Mouse (Mus musculus): ENCODE measurements around the gene Nrxn1. TPM values are rescaled to one million over a fixed set of nuclear protein-coding genes. Genes with fewer than 3 reads are reported as not detected.

Gene Nrxn1
- polyA plus RNA-seq, 1 experiment, result not detected

DNA sequence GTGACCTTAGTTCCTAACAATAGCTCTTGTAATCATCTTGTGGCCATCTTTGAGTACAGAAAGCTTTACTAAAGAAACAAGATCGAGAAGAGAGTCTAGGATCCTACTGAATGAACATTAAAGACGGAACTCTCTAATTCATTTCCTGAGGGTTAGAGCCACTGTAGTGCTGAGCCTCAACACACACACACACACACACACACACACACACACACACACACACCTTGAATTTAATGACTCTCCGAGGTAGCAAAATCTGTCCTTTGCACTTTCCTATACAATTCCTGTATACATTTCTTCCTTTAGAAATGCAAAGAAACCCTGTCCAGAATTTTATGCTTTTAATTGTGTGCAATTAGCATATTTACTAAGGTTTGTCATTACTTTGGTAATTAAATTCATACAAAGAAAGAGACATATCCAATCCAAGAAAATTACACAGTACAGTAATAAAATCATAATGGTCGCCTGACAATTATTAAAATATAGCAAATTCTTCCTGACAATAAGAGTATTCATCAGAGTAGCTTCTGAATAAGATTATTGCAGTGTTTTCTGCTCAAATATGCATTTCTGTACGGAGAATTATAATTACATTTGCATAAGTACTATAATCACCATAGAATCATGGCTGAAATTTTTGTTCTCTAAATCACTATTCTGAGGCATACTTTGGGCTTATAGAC, 969.9 kb downstream of the Nrxn1 start:
- TF ChIP-seq GATA1 (IDR thresholded peaks at IDR 0.05; ENCODE audit: low read length), result no peak

DNA sequence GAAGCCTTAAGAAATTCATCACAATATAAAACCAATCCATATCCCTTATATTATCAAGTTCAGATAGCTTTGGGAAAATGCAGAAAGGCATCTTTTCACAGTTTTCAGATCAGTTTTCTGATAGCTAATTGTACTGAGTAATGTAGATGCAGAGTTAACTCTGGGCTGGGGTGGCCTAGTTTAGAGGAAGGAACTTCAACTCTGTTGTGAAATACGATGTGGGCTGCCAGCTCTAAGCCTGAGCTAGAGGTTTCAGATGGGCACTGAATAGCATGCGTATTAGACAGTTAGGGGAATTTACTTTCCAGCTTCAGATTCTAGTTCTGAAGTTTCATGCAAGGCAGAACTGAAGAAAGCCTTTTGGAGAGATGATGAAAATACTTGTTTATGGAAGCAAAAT, 976.6 kb downstream of the Nrxn1 start:
- TF ChIP-seq GATA1 (IDR thresholded peaks at IDR 0.05; ENCODE audit: low read length), result no peak

DNA sequence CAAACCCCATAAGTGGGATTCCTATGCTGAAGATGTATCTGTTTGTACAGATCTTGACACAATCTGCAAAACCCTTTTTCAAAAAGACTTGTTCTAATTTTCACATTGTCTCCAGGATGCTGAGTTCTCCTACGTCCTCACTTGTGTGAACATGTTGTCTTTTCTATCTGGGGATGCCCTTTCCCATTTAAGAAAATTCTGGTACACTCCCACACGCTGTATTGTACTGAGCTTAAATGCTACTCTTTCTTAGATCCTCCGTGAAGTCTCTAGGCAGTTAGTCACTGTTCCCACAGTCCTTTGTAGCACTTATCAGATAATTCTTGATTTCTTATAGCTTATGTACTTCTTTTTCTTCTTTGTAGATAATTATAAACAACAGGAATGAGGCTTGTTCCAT, 997.9 kb downstream of the Nrxn1 start:
- TF ChIP-seq GATA1 (IDR thresholded peaks at IDR 0.05; ENCODE audit: low read length), result no peak

DNA sequence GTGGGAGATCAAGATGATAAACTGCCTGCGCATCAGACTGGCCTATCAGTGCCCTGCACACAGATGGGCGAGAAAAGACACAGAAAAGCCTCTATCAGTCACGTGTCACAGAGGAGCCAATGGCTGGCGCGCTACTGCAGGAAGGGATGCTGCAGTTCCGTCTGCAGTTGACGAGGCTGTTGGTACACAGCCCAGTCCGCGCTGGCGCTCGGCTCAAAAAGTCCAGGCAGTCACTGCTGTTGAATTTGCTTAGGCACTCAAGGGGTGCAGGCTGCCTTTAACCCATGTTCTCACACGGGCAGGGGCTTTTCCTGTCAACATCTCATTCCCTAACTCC, 1004.6 kb downstream of the Nrxn1 start:
- TF ChIP-seq GATA1 (IDR thresholded peaks at IDR 0.05; ENCODE audit: low read length), result no peak

GRCm38 (mm10) chr17:90087616-90088313, 1005.1 kb downstream of the Nrxn1 start:
- no peak for TF ChIP-seq GATA1 (IDR thresholded peaks at IDR 0.05; ENCODE audit: low read length)

- TF ChIP-seq GATA1 (IDR thresholded peaks at IDR 0.05; ENCODE audit: low read length), result no peak
Observed at GRCm38 (mm10) chr17:90086826-90087225, 1006.0 kb downstream of the Nrxn1 start.

DNA sequence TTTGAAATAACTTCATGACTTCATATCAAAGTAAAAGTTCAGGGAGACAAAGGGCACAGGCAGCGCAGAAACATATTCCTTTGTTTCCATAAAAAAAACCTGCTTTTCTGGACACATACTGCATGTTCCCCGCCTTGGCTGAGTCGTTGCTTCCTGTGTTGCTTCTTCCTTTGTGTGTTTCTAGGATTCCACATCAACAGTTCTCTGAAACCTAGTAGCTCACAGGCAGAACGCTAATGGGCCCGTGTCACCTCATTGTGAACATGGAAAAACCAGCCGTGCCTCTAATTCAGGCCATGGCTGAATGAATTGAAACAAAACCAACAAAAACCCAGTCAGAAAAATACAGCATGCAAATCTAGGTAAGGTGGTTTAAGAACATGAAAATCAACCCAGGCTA, 1013.9 kb downstream of the Nrxn1 start:
- no peak for TF ChIP-seq GATA1 (IDR thresholded peaks at IDR 0.05; ENCODE audit: low read length)

GRCm38 (mm10) chr17:90078488-90078887, 1014.4 kb downstream of the Nrxn1 start:
- TF ChIP-seq GATA1 (IDR thresholded peaks at IDR 0.05; ENCODE audit: low read length), result no peak

GRCm38 (mm10) chr17:90062866-90063265, 1030.0 kb downstream of the Nrxn1 start:
- no peak for TF ChIP-seq GATA1 (IDR thresholded peaks at IDR 0.05; ENCODE audit: low read length)

GRCm38 (mm10) chr17:90060872-90061271, 1032.0 kb downstream of the Nrxn1 start:
- no peak for TF ChIP-seq GATA1 (IDR thresholded peaks at IDR 0.05; ENCODE audit: low read length)

DNA sequence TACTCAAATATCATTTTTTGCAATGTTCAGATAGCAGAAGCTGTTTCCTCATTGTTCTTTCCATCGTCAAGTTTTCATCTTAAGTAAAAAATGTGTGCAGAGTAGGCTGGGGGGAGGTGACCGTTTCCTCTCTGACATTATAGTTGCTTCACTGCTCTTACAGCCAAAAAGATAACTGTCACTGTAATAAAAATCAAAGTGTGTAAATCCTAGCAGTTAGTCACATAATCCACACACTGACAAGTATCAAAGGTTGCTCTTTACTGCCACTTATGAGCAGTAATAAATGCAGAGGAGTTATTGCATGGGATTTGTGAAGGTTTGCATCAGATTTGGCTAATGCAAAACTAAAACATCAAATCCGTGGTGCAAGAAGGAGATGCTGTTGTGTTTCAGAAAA, 1032.7 kb downstream of the Nrxn1 start:
- no peak for TF ChIP-seq GATA1 (IDR thresholded peaks at IDR 0.05; ENCODE audit: low read length)

GRCm38 (mm10) chr17:90059320-90060111, 1033.4 kb downstream of the Nrxn1 start:
- TF ChIP-seq GATA1 (IDR thresholded peaks at IDR 0.05; ENCODE audit: low read length), result no peak

DNA sequence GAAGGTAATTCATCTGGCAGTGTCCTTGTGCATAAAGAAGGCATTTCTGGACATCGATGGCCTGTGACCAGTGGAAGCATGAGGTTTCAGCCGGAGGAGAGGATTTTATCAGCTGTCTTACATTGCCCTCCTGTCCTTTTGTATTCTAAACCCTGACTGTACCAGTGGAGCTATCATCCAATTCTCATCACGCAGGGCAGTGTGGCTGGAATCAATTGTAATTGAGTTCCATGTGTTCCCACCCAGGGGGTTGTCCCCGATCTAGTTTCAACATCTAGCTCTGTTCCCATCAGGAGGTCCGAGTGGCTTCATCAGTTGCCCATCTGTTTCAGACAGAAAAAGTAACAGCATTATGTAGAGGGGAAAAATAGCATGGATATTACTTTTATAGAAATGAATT, 1038.6 kb downstream of the Nrxn1 start:
- TF ChIP-seq GATA1 (IDR thresholded peaks at IDR 0.05; ENCODE audit: low read length), result no peak

GRCm38 (mm10) chr17:90039316-90039715, 1053.6 kb downstream of the Nrxn1 start:
- no peak for TF ChIP-seq GATA1 (IDR thresholded peaks at IDR 0.05; ENCODE audit: low read length)

- TF ChIP-seq GATA1 (IDR thresholded peaks at IDR 0.05; ENCODE audit: low read length), result no peak
Observed at GRCm38 (mm10) chr17:90032416-90032815, 1060.5 kb downstream of the Nrxn1 start.

DNA sequence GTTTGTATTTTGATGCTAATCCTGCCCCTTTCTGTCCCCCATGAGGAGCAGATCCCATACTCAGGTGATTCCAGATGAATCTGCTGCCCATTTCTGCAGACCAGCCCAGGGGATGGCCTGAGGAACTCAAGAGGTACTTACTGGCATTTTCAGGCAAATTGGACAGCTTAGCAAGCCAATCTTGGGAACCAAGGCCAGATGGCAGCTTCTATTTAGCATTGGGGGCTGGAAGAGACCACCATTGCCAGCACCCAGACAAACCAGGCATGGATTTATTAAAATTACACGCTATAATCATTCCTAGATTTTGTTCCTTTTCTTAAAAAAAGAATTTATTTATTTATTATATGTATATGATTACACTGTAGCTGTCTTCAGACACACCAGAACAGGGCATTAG, 1076.2 kb downstream of the Nrxn1 start:
- no peak for TF ChIP-seq GATA1 (IDR thresholded peaks at IDR 0.05; ENCODE audit: low read length)
